Mouse (Mus musculus) spleen, adult 12 weeks (tissue): ENCODE results near the gene Baz1b.
"Not testable (repeated sequence)": the region's sequence is repeated elsewhere in the genome, so short reads cannot be mapped to it uniquely, and the experiment has no call there.

Experiments
- DNase-seq: peaks from one replicate; pipeline ENCODE4 v3.0.0; 2022; ENCODE audit warnings: low spot score

Baz1b gene

DNA sequence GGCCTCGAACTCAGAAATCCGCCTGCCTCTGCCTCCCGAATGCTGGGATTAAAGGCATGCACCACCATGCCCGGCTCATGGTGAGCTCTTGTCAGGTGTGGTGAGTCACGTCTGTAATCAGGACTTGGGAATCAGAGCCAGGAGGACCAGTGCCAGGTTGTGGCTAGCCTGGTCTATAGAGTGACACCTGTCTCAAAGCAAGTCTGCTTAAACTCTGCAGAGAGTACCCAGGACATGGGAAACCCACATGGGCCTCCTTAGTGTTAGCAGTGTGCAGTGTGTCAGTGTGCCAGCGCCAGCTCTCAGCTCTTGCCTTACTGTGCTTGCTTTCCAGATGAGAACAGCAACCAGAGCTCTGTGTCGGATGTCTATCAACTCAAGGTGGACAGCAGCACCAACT, 7.4 kb upstream of the Baz1b start:
- no peak for DNase-seq

- DNase-seq, result no peak
Observed at GRCm38 (mm10) chr5:135180796-135181195, 6.3 kb upstream of the Baz1b start.

DNA sequence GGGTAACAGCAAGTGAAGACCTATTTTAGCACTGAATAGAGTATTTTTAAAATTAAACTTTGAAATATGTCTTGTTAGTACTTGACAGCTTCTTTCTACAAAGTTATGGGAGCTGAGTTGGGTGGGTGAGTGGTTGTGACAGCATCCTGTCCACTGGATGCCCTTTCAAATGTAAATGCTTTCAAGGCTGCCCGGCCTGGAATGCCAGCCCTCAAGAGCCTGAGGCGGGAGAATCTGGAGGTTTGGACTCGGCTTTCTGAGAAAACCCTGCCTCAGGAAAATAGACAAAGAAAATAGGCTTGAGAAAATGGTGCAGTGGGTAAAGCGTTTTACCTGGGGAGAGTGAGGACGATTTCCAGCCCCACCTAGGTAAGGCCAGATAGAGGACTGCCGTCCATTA, 5.3 kb upstream of the Baz1b start:
- no peak for DNase-seq

DNA sequence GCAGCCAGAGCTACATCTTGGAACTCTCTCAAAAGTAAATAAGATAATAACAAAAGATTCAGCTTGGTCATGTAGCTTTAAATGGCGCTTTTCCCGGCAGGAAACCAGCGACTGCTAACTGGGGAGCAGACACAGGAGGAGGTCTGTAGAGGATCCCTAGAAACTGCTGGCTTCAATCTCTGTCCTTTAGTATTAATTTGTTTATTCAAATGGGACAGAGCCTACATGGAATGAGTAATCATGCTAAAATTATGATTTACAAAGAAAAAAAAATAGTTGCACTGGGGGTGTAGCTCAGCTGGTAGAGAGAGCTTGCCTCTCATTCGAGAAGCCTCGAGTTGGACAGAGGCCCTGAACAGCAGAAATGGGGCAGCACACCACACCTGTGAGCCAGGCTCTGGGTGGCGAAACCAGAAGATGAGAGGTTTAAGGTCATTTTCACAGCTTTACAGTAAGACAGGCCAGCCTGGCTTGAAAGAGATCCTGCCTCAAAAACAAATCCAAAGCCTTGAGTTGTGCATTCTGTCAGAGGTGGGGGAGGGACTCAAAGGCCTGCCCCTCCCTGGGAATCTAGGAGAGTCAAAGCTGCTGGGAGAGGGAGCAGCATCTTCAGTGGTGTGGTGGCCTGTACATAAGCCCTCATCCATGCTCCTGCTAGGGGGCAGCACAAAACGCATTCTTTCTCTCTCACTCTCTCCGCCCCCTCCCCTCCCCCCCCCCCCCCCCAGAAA, 3.8 kb upstream of the Baz1b start:
- no peak for DNase-seq

DNA sequence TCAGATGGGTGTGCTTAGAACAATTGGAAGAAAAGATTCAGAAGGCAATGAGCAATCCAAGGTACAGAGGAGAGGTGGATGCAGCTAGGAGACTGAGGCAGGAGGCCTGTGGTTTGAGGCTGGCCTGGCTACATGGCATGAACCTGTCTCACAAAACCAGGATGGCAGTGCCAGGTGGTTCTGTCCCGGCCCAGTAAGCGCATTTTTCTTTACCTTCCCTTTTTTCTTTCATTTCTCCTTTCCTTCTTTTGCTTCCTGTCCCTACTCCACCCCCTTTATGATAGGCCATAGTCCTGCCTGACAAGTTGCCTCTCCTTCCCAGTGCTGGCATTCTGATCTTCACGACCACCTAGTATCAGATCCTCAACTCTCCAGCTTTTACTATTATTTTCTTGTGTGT, 2.0 kb upstream of the Baz1b start:
- DNase-seq, result no peak

DNA sequence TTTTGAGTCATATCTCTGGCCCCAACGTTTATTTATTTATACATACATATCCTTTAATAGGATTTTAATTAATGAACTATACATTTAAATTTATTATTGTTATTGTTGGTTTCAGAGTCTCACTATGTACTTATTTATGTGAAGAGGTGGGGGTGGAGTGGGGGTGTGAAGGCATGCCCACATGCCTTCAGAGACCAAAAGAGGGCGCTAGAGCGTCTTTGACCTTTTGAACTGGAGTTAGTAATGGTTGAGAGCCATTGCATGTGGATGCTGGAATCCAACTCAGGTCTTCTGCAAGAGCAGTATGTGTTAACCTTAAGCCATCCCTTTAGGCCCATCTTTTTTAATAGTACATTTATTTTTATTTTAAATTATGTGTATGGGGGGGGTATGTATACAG, 1.5 kb upstream of the Baz1b start:
- DNase-seq, result no peak

- no peak for DNase-seq
Observed at GRCm38 (mm10) chr5:135186231-135186620, 838 bp upstream of the Baz1b start.

GRCm38 (mm10) chr5:135187349-135188213, 517 bp downstream of the Baz1b start:
- no peak for DNase-seq

- no peak for DNase-seq
Observed at GRCm38 (mm10) chr5:135188214-135188554, 1.1 kb downstream of the Baz1b start.

- DNase-seq, result no peak
Observed at GRCm38 (mm10) chr5:135189281-135190022, 2.4 kb downstream of the Baz1b start.

GRCm38 (mm10) chr5:135191620-135192019, 4.6 kb downstream of the Baz1b start:
- peak; percentile 53 for DNase-seq

DNA sequence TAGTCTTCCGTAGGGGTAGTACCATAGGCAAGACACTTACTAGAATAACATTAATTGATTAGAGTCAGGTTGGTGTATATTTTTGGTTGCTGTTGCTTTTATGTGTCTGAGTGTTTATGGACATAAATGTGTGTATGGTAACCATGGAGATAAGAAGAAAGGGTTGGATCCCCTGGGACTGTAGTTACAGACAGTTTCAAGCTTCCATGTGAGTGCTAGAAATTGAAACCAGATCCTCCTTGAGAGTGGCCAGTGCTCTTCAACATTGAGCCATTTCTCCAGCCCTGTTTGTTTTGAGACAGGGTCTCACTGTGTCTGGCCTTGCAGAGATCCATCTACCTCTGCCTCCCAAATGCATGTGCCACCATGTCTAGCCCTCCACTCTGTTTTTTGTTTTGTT, 5.4 kb downstream of the Baz1b start:
- DNase-seq, result no peak

DNA sequence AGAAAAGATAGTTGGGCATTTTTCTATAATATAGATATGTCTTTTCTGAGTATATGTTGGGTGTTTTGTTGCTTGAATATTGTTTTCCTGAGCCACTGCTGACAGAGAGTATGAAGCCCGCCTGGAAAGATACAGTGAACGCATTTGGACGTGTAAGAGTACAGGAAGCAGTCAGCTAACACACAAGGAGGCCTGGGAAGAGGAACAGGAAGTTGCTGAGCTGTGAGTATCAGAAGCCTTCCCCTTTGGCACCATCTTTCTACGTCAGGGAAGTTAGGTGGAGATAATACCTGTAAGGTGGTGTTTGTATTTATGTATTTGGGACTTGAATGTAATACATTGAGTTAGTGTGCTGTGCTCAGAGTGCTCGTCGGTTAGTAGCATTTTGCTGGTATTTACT, 9.3 kb downstream of the Baz1b start:
- DNase-seq, result no peak

DNA sequence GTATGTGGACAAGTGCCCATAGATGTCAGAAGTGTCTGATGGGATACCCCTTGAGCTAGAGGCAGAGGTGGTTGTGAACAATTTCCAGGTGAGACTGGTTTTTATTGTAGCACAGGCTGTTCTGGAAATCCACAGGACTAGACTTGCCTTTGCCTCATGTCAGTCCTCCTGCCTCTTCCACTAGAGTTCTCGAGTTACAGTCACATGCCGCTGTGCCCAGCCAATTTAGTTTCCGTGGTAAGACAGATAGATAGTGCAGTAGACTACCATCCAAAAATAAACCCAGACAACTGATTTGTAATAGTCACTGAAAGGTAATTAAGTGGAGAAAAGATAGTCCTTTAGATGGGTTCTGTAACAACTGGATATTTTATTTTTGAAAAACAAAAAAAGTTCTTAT, 15.7 kb downstream of the Baz1b start:
- no peak for DNase-seq

GRCm38 (mm10) chr5:135208197-135208596, 21.1 kb downstream of the Baz1b start:
- DNase-seq, result no peak

GRCm38 (mm10) chr5:135216871-135217270, 29.8 kb downstream of the Baz1b start:
- no peak for DNase-seq

- no peak for DNase-seq
Observed at GRCm38 (mm10) chr5:135220941-135221340, 33.9 kb downstream of the Baz1b start.

DNA sequence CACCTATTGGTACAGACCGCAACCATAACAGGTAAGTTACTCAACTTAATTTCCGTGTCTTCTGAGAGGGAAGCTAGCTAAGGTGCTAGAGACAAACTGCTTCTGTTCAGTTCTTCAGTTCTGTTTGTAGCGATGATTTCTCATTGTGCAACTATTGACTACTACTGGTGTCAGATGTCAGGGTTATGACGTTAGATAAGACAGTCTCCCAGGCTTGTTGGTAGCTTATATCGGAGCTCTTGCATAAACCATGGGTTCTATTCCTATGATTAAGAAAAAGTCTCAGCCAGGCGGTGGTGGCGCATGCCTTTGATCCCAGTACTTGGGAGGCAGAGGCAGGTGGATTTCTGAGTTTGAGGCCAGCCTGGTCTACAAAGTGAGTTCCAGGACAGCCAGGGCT, 35.0 kb downstream of the Baz1b start:
- no peak for DNase-seq

DNA sequence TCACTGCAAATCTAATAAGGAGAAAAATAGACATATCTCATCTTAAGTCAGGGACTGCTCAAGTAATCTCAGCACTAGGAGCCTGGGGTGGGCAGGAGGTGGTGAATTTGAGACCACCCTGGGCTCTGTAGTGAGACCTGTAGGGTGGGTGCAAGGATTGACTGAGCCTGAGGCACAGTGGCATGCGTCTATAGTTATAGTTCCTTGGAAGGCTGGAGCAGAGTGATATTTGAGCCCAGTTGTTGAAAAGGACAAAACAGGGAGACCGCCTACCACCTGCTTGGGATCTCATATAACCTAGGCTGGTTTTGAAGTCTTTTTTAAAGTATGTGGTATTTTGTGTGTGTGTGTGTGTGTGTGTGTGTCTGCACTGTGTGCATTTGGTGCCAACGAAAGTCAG, 37.1 kb downstream of the Baz1b start:
- no peak for DNase-seq

DNA sequence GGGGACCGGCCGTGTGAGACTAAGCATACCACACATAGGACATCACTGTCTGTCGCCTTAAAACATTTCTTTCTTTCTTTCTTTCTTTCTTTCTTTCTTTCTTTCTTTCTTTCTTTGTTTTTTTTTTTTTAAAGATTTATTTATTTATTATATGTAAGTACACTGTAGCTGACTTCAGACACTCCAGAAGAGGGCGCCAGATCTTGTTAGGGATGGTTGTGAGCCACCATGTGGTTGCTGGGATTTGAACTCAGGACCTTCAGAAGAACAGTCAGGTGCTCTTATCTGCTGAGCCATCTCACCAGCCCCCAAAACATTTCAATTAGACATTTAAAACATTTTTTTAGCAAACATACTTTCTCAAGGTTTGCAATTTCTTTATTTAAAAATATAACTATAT, 38.8 kb downstream of the Baz1b start:
- not testable (repeated sequence) for DNase-seq

DNA sequence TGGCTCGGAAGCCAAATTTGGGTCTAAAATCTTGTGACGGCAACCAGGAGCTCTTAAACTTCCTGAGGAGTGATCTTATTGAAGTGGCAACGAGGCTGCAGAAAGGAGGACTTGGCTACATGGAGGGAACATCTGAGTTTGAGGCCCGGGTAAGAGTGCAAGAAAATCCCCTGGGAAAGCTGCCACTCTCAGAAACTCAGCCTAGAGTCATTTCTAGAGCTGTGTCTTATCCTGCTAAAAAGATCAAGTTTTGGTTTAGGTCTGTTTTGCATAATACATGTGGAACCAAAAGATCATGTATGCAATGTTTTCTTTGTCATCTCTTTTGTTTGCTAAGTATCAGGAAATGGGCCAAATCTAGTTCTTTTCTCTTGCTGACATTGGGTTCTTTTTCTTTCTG, 43.1 kb downstream of the Baz1b start:
- no peak for DNase-seq

- DNase-seq, result no peak
Observed at GRCm38 (mm10) chr5:135233166-135233920, 46.3 kb downstream of the Baz1b start.
